Mouse (Mus musculus) thymus, adult 18-20 months (tissue): ENCODE data around the gene Zcchc7.
A peak's percentile ranks its signal among the peaks of the same experiment; 100 is the strongest.

Source experiments
- DNase-seq, 2 experiments: peaks; one replicate each; pipeline ENCODE4 v3.0.0; 2022; ENCODE audit warnings: mixed read lengths in 2 of 2

Gene Zcchc7

GRCm38 (mm10) chr4:44970056-44970455, 214.4 kb downstream of the Zcchc7 start:
- DNase-seq = no peak

- DNase-seq = no peak
Observed at GRCm38 (mm10) chr4:44970612-44971110, 215.0 kb downstream of the Zcchc7 start.

DNA sequence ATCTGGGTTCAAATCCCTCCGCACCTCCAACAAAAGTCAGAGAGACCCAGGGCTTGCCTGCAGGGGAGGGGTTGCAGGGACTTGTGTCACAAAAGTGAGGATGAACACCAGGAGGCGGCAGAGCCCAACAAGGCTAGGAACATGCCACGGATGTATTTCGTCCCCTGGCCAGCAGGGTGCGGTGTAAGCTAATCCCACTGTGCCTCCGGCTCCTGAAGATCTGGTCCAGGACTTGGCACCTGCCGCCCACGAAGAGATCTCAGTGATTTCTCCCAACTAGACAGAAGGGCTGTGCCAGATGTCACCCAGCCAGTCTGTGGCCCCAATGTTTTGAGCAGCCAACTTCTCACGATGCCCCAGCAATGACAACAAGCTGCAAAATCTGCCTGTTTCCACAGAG, 217.8 kb downstream of the Zcchc7 start:
- peak; percentile 73 to 78 for DNase-seq

GRCm38 (mm10) chr4:44973871-44974270, 218.2 kb downstream of the Zcchc7 start:
- DNase-seq = no peak

- DNase-seq = no peak
Observed at GRCm38 (mm10) chr4:44974331-44974730, 218.7 kb downstream of the Zcchc7 start.

DNA sequence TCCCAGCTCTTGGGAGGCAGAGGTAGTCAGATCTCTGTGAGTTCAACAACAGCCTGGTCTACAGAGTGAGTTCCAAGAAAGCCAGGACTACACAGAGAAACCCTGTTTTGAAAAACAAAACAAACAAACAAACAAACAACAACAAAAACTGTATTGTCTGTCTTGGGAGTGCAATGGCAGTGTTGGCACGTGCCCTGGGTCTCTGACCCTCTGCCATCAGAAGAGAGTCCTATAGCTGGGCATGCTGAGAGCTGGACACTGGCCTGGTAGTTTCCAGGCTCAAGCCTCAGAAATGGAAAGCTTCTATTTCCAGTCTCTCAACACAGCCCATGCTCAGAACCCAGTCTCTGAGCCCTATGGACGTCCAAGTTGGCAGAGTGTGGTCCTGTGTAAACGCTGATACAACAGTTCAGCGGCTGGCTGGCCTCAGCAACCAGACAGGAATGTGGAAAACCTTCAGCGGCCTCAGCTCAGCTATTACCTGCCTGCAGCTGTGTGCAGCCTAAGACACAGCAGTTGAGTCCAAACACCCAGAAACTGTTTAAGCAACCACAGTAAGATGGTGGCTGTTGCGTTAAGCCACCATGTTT, 220.4 kb downstream of the Zcchc7 start:
- no peak for DNase-seq

GRCm38 (mm10) chr4:44976921-44977710, 221.4 kb downstream of the Zcchc7 start:
- no peak for DNase-seq

- no peak for DNase-seq
Observed at GRCm38 (mm10) chr4:44978175-44978574, 222.5 kb downstream of the Zcchc7 start.

GRCm38 (mm10) chr4:44979794-44980338, 224.2 kb downstream of the Zcchc7 start:
- no peak for DNase-seq

GRCm38 (mm10) chr4:44981280-44981973, 225.8 kb downstream of the Zcchc7 start, which contains the start of gene Grhpr:
Gene Grhpr (plus strand): TSS chr4:44981395.
- DNase-seq = peak; percentile 70 to 73
